Mouse (Mus musculus) layer of hippocampus, postnatal 36 days (tissue): ENCODE data around the gene Sympk. TPM values are rescaled to one million over a fixed set of nuclear protein-coding genes. Genes with fewer than 3 reads are reported as not detected.
A peak's percentile ranks its signal among the peaks of the same experiment; 100 is the strongest.

Source experiments
- DNase-seq, 2 experiments: peaks; one replicate each; pipeline ENCODE4 v3.0.0; 2022
- total RNA-seq, 2 experiments: library from RNA; stranded (reverse); gene quantifications; 2 replicates each; pipeline ENCODE4 v1.2.3; 2021

Sympk gene
- total RNA-seq, 2 experiments from 2014 or later, result 111 to 113 TPM

GRCm38 (mm10) chr7:19007026-19007977 lies 16.9 kb upstream of the Sympk start:
- DNase-seq, result no peak

- DNase-seq, result no peak
Measured at GRCm38 (mm10) chr7:19010581-19010980, 13.6 kb upstream of the Sympk start.

GRCm38 (mm10) chr7:19012025-19012621 lies 12.1 kb upstream of the Sympk start:
- DNase-seq, result no peak

GRCm38 (mm10) chr7:19012882-19013281 lies 11.3 kb upstream of the Sympk start:
- DNase-seq, result no peak

- DNase-seq, result no peak
Measured at GRCm38 (mm10) chr7:19014452-19014851, 9.7 kb upstream of the Sympk start.

GRCm38 (mm10) chr7:19016042-19016441 lies 8.1 kb upstream of the Sympk start:
- DNase-seq, result no peak

GRCm38 (mm10) chr7:19017909-19018308 lies 6.3 kb upstream of the Sympk start:
- DNase-seq, result no peak

- no peak for DNase-seq
Measured at GRCm38 (mm10) chr7:19021048-19021447, 3.1 kb upstream of the Sympk start.

- DNase-seq, result no peak
Measured at GRCm38 (mm10) chr7:19022189-19022958, 1.8 kb upstream of the Sympk start.

- peak in 1 of 2 experiments; percentile 45 for DNase-seq
Measured at GRCm38 (mm10) chr7:19023357-19023814, 791 bp upstream of the Sympk start, which contains the start of gene Foxa3. TSS of gene Foxa3 (minus strand) at chr7:19023538.

GRCm38 (mm10) chr7:19024581-19025255 lies 541 bp downstream of the Sympk start:
- peak in 1 of 2 experiments; percentile 58 for DNase-seq

GRCm38 (mm10) chr7:19028067-19028466 lies 3.9 kb downstream of the Sympk start:
- no peak for DNase-seq

- no peak for DNase-seq
Measured at GRCm38 (mm10) chr7:19029084-19029653, 5.0 kb downstream of the Sympk start.

GRCm38 (mm10) chr7:19031641-19032040 lies 7.5 kb downstream of the Sympk start:
- DNase-seq, result no peak

GRCm38 (mm10) chr7:19044616-19045015 lies 20.4 kb downstream of the Sympk start:
- DNase-seq, result no peak

GRCm38 (mm10) chr7:19046286-19047069 lies 22.3 kb downstream of the Sympk start:
- DNase-seq, result no peak

- DNase-seq, result no peak
Measured at GRCm38 (mm10) chr7:19048006-19048527, 23.9 kb downstream of the Sympk start.

GRCm38 (mm10) chr7:19049252-19049651 lies 25.1 kb downstream of the Sympk start:
- no peak for DNase-seq

GRCm38 (mm10) chr7:19050172-19050571 lies 26.0 kb downstream of the Sympk start:
- DNase-seq, result no peak

GRCm38 (mm10) chr7:19051161-19051560 lies 27.0 kb downstream of the Sympk start:
- no peak for DNase-seq
